Mouse (Mus musculus): ENCODE measurements around the gene Lig3.

Gene Lig3

GRCm38 (mm10) chr11:82780983-82781903, at the start of gene Lig3:
TSS of gene Lig3 (plus strand) at chr11:82781108.
- DNase-seq = peak; percentile 97

GRCm38 (mm10) chr11:82734227-82734626, 46.7 kb upstream of the Lig3 start:
- peak; percentile 11 for DNase-seq

GRCm38 (mm10) chr11:82739006-82739405, 41.9 kb upstream of the Lig3 start:
- no peak for DNase-seq

GRCm38 (mm10) chr11:82746138-82746537, 34.8 kb upstream of the Lig3 start:
- DNase-seq = peak; percentile 55

- no peak for DNase-seq
Measured at GRCm38 (mm10) chr11:82746857-82747366, 34.0 kb upstream of the Lig3 start.

GRCm38 (mm10) chr11:82752349-82753115, 28.4 kb upstream of the Lig3 start:
- no peak for DNase-seq

GRCm38 (mm10) chr11:82755919-82756318, 25.0 kb upstream of the Lig3 start:
- no peak for DNase-seq

- DNase-seq = no peak
Measured at GRCm38 (mm10) chr11:82762286-82762829, 18.6 kb upstream of the Lig3 start.

- DNase-seq = no peak
Measured at GRCm38 (mm10) chr11:82763261-82763660, 17.6 kb upstream of the Lig3 start.

- DNase-seq = peak; percentile 96
Measured at GRCm38 (mm10) chr11:82763742-82764437, 17.0 kb upstream of the Lig3 start, which contains the start of the genes Cct6b and Zfp830. TSS of gene Cct6b (minus strand) at chr11:82764321. TSS of gene Zfp830 (plus strand) at chr11:82764345.

GRCm38 (mm10) chr11:82764438-82764924, 16.4 kb upstream of the Lig3 start:
- no peak for DNase-seq

GRCm38 (mm10) chr11:82780134-82780533, 774 bp upstream of the Lig3 start:
- DNase-seq = no peak

- no peak for DNase-seq
Measured at GRCm38 (mm10) chr11:82782197-82782596, 1.3 kb downstream of the Lig3 start.

GRCm38 (mm10) chr11:82783453-82783852, 2.5 kb downstream of the Lig3 start:
- DNase-seq = no peak

GRCm38 (mm10) chr11:82806656-82807055, 25.7 kb downstream of the Lig3 start:
- DNase-seq = no peak

GRCm38 (mm10) chr11:82807370-82807769, 26.5 kb downstream of the Lig3 start:
- no peak for DNase-seq

GRCm38 (mm10) chr11:82808485-82808884, 27.6 kb downstream of the Lig3 start:
- no peak for DNase-seq

GRCm38 (mm10) chr11:82819350-82819749, 38.4 kb downstream of the Lig3 start:
- peak; percentile 79 for DNase-seq

GRCm38 (mm10) chr11:82820788-82821456, 40.0 kb downstream of the Lig3 start:
- DNase-seq = no peak

- no peak for DNase-seq
Measured at GRCm38 (mm10) chr11:82826818-82827217, 45.9 kb downstream of the Lig3 start.

- no peak for DNase-seq
Measured at GRCm38 (mm10) chr11:82831008-82831893, 50.3 kb downstream of the Lig3 start.
